Mouse (Mus musculus) myocyte (in vitro differentiated cells): ENCODE results near the gene Spata32.

Experiments
- CEBPB ChIP-seq: IDR thresholded peaks from 2 replicates; pipeline ENCODE4 v1.6.1; 2011; ENCODE audit warnings: mild to moderate bottlenecking, moderate library complexity; ENCODE audit not compliant: poor library complexity, insufficient read depth, severe bottlenecking
- MAX ChIP-seq: IDR thresholded peaks from one replicate; pipeline ENCODE4 v1.6.1; 2011; ENCODE audit warnings: low read depth, mild to moderate bottlenecking, control low read depth
- POLR2A ChIP-seq: IDR thresholded peaks from one replicate; pipeline ENCODE4 v1.6.1; 2011; ENCODE audit warnings: low read depth, mild to moderate bottlenecking, control low read depth, moderate library complexity; ENCODE audit not compliant: insufficient read length
- SRF ChIP-seq: IDR thresholded peaks from one replicate; pipeline ENCODE4 v1.6.1; 2011; ENCODE audit warnings: low read depth; ENCODE audit not compliant: control insufficient read depth, insufficient read length

DNA sequence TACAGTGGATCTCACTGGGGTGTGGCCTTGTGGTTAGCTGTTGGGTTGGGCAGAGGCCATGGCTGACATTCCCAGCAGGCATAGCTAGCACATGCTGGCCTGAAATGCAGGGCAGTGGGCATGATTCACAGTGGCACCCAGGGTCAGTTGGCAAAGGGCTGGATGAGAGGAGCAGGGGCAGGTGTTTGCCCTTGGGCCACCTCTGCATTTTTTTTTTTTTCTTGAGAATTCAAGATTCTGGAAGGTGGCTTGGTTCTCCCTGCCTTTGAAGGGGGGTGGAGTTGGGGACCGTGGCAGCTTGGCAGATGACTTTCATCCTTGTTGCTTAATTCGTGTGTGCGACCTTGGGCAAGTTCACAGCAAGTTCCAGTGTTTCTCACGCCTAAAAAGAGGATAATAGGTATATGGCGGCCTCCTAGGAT, 43.8 kb downstream of the Spata32 start:
- TF ChIP-seq MAX: peak; percentile 73
- TF ChIP-seq POLR2A: peak; percentile 42
- TF ChIP-seq SRF: no peak
- TF ChIP-seq CEBPB: peak; percentile 55; the same call in 1 of the 2 replicates
